Mouse (Mus musculus) embryo, embryonic 11 days (tissue): Measurements from ENCODE around the gene Akr1b10.
A peak's percentile ranks its signal among the peaks of the same experiment; 100 is the strongest.
"Not testable (repeated sequence)": the region's sequence is repeated elsewhere in the genome, so short reads cannot be mapped to it uniquely, and the experiment has no call there.

Experiments
- DNase-seq: peaks from one replicate; pipeline ENCODE4 v3.0.0-alpha.2; 2015

Akr1b10 gene

GRCm38 (mm10) chr6:34373841-34374240 is 10.2 kb upstream of the Akr1b10 start:
- DNase-seq, result no peak

DNA sequence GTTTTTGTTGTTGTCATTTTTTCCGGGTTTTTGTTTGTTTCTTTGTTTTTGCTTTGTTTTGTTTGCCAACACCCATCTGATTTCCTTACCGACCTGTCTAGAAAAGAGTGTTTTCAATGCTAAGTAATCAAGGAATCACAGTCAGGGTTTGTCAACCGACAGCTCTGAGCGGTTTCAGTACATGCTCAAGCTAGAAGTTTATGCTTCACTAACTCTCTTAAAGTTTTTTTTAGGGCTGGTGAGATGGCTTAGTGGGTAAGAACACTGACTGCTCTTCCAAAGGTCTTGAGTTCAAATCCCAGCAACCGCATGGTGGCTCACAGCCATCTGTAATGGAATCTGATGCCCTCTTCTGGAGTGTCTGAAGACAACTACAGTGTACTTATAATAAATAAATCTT is 8.1 kb upstream of the Akr1b10 start:
- not testable (repeated sequence) for DNase-seq

- no peak for DNase-seq
Observed at GRCm38 (mm10) chr6:34383401-34383800, 617 bp upstream of the Akr1b10 start.

- peak; percentile 59 for DNase-seq
Observed at GRCm38 (mm10) chr6:34384701-34385370, 818 bp downstream of the Akr1b10 start.

- DNase-seq, result no peak
Observed at GRCm38 (mm10) chr6:34388420-34389156, 4.6 kb downstream of the Akr1b10 start.

DNA sequence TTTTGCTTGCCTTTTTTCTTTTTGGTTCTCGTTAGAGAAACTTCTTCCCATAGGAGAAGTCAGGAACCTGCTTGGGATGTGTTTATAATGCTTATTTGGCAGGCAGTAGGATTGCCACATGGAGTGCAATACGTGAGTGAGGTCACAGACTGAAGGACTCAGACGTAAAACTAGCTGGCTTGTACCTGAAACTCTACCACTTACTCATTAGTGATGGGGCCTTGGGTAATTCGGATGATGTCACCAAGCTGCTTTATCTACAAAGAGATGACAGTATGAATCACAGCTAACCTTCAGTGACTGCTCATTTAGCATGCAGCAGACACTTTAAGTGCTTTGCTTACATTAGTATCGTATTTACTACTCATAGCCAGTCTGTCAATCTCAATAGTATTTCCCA is 11.9 kb downstream of the Akr1b10 start:
- DNase-seq, result no peak

GRCm38 (mm10) chr6:34398431-34398830 is 14.4 kb downstream of the Akr1b10 start:
- DNase-seq, result no peak

DNA sequence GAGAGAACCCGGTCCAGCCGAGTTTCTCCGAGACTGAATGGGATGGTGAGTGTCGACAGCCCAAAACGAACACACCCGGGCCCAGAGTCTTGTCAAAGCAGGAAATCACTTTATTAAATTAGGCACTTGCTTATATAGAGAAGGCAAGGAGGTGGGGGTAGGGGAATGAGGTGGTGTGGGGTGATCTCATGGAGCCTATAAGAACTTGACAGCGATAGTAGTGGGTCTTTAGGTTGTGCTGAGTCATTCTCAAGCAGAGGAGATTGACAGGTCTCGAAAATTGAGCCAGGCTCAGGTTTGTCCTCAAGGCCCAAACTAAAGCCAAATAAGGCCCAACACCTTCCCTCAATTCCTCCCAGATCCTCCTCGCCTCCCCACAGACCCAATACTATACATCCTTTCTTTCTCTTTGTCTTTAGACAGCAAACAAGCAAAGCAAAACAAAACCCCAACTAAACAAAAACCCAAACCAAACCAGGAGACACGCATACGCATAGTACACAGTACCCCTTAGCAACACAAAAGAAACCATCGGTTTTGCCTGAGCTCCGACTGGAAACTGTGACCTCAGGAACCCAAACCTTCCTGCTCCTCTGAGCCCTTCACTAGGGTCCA is 15.7 kb downstream of the Akr1b10 start:
- DNase-seq, result no peak

DNA sequence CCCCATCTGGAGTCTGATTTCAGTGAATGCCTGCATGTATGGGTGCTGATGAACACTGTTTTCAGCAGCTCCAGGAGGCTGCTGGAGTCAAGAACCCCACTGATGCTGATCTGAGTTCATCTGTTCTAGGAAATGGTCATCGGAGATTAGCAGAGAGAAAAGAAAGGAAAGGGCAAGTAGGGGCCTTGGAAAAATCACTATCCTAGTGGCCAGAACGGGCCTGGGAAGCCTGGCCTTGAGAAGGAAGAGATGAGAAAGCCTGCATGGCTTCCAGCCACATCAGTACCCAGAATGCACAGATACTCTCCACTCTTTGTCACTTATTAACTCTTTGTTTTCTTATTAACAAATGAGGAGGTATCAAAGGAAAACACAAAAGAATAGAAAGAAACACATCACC is 16.7 kb downstream of the Akr1b10 start:
- no peak for DNase-seq

GRCm38 (mm10) chr6:34406746-34407145 is 22.7 kb downstream of the Akr1b10 start:
- DNase-seq, result no peak

DNA sequence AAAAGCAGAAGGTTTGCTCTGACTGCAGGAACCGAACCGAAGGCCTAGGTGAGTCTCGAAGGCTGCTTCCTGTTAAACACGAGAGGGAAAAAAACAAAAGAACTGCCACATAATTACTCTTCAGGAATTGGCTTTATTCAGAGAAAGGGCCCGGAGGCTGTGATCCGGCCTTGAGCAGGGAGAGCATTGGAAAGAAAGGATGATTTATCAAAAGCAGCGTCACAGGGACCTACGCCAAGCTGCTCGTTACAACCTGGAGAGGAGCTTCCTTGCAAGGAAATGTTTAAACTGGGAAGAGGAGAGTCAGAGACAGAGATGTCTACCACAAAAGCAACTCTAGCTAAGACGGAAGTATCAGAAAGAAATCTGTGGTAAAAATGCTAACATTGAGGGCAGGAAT is 23.4 kb downstream of the Akr1b10 start:
- DNase-seq, result no peak

DNA sequence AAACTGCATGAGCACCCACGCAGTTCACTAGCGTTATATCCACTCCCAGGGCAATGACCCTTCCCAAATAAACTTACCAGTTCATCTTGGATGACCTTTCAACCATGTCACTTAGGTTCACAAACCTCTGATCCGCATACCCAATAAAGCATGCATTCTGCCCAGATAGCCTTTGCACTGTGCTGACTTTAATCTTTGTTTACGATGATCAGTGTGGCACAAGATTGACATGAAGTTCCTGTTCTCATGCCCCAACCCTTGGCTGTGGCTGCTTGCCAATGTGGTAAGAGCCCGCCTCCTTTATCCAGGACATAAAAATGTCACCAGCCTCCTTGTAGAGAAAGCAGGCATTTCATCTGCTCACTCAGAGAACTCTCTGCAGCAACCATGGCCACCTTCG is 28.0 kb downstream of the Akr1b10 start, which contains the start of gene Akr1b7:
Gene Akr1b7, plus strand, starts transcription at position 312 of the 400 bp plus-strand sequence.
- no peak for DNase-seq

DNA sequence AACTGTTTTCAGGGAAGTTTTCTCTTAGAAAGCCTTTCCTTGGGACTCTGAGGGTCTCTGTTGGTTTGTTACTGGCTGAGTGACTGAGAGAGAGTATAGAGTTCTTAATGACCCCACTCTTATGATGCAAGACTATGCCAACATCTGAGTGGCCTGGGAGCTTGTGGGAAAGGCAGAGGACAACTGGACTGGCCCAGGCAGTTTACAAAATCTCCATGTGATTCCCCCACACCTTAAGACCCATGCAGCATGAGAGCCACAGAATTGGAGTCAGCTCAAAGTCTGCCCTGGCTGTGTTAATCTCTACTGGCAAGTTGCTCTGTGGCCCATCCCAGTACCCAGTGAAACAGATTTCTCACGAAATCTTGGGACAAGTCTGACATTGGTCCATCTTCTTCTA is 28.7 kb downstream of the Akr1b10 start:
- no peak for DNase-seq

GRCm38 (mm10) chr6:34413386-34413785 is 29.4 kb downstream of the Akr1b10 start:
- not testable (repeated sequence) for DNase-seq

DNA sequence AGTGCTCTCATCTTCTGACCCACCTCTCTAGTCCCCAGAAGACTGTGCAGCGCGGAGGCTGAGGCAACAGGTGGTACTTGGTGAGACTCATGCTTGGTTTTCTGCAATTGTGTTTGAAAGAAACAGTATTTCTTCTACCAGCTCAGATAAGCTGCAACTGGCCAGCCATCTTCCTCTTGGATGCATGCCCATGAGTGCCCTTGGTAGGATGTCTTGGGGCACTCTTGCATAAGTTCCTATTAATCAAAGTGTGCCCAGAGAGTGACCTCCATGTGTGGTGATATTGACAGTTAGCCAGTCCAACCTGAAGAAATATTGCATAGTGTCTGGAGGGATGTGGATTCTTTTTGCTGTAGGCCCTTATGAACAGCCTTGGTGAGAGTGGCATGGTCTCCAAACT is 32.5 kb downstream of the Akr1b10 start:
- DNase-seq, result no peak

- no peak for DNase-seq
Observed at GRCm38 (mm10) chr6:34419071-34419470, 35.1 kb downstream of the Akr1b10 start.

DNA sequence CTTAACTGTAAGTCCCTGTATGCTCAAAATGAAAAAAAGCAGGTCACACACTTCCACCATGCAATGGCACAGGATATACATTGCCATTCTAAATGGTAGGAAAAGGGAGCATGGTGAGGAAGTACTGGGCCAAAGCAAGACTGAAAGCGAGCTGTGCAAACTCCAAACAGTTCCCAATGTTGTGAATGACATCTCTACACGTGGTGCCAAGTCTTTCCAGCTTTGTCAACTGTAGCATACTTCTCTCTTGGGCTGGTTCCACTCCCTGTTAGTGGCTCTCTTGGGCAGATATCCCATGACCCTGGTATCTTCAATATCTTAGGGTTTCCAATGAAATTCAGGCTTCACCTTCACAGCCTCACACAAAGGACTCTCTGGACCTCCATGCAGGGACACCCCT is 55.0 kb downstream of the Akr1b10 start:
- no peak for DNase-seq

- no peak for DNase-seq
Observed at GRCm38 (mm10) chr6:34441556-34442257, 57.7 kb downstream of the Akr1b10 start.

DNA sequence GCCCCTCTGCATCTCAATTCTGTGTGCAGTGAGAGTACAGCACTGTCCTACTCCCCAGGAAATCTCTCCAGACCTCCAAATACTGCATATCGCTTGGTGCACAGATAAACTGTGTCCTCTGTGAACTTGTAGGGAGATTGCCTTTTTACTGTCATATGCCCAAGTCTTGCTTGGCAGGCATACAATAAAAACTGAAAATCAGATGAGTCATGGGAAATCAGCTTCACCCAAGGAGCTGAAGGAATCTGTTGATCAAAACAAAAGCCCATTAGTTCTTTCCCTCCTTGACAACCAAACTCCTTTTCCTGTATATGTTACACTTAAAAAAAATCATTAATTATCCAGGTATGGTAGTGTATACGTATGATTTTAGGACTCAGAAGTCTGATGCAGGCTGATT is 59.8 kb downstream of the Akr1b10 start:
- no peak for DNase-seq
